Mouse (Mus musculus) forebrain, embryonic 14.5 days (tissue): ENCODE results near the gene Frmd4a. TPM values are rescaled to one million over a fixed set of nuclear protein-coding genes. Genes with fewer than 3 reads are reported as not detected.

Experiments used
- ATAC-seq: fragments of 200-750 bp; cut with Nextera tagmentation; 2 replicates; pipeline ENCODE4 v1.8.0; 2017; ENCODE audit warnings: mild to moderate bottlenecking, moderate library complexity
- DNase-seq: peaks from one replicate; pipeline ENCODE4 v3.0.0-alpha.2; 2015; ENCODE audit warnings: low spot score
- H3K27ac ChIP-seq: fragments of 300-500 bp; sonication (generic); 2 replicates; pipeline ENCODE4 v1.5.1; 2014; ENCODE audit warnings: low read depth, mild to moderate bottlenecking, control low read depth, low read length, moderate library complexity
- H3K27me3 ChIP-seq: fragments of 300-500 bp; sonication (generic); replicated peaks from 2 replicates; pipeline ENCODE4 v1.6.1; 2014; ENCODE audit warnings: low read length, control low read depth, mixed read lengths; ENCODE audit not compliant: control insufficient read depth, insufficient read depth
- H3K36me3 ChIP-seq: fragments of 300-500 bp; sonication (generic); 2 replicates; pipeline ENCODE4 v1.6.1; 2014; ENCODE audit warnings: low read length, control low read depth; ENCODE audit not compliant: control insufficient read depth, insufficient read depth
- H3K4me1 ChIP-seq: fragments of 300-500 bp; sonication (generic); 2 replicates; pipeline ENCODE4 v1.6.1; 2014; ENCODE audit warnings: antibody characterized with exemption, low read length, control low read depth; ENCODE audit not compliant: control insufficient read depth, insufficient read depth
- H3K4me2 ChIP-seq: fragments of 300-500 bp; sonication (generic); 2 replicates; pipeline ENCODE4 v1.6.1; 2014; ENCODE audit warnings: mild to moderate bottlenecking, control low read depth, low read length
- H3K4me3 ChIP-seq: fragments of 300-500 bp; sonication (generic); 2 replicates; pipeline ENCODE4 v1.5.1; 2014; ENCODE audit warnings: low read depth, low read length, control low read depth
- H3K9ac ChIP-seq: fragments of 300-500 bp; sonication (generic); 2 replicates; pipeline ENCODE4 v1.6.1; 2014; ENCODE audit warnings: mild to moderate bottlenecking, low read length, control low read depth, moderate library complexity
- H3K9me3 ChIP-seq: fragments of 300-500 bp; sonication (generic); replicated peaks from 2 replicates; pipeline ENCODE4 v1.6.1; 2016; ENCODE audit warnings: low read length, control low read depth, mixed read lengths; ENCODE audit not compliant: control insufficient read depth
- WGBS: fragments of 180-500 bp; shearing (Covaris S2); extraction: QIAGEN DNeasy Blood & Tissue Kit; methylation state at CpG from one replicate; pipeline ENCODE4 v1.1.7; 2014; 5-methylcytosine and 5-hydroxymethylcytosine counted together
- polyA plus RNA-seq: library from polyadenylated mRNA; unstranded; fragments of >200 nt; fragmentation: Nextera tagmentation; extraction: Ambion mirVana; gene quantifications from 2 replicates; pipeline ENCODE4 v1.2.1, GENCODE M21; 2014

The Frmd4a gene
- polyA plus RNA-seq, 1 experiment from 2014 or later = 36.9 TPM

DNA sequence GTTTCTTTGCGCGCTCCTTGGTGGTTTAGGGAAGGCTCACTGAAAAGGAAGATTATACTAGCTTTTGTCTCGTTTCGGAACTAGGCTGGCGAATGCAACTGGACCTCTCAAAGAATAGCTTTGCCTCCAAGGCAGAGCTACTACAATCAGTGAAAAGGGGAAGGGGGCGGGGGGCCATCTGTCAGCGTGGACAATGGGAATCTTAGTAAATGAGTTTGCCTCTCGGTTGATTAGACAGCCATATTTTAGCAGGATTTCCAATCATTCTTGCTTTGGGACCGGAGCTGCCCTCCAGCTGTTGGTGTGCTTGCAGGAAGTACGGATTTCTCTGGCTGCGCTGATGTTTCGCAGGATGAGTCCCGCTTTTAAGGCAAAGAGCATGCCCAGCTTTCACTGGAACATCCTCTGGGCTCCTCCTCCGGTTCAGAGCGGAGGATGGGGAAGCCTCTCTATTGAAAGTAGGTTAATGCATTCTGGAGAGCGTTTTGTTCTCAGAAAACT, 135.7 kb downstream of the Frmd4a start:
- ATAC-seq = peak; percentile 62
- 1% methylated on average over 16 of the region's 16 CpGs for WGBS
- peak overlapping the region; percentile 61 for H3K9ac ChIP-seq
- peaks cover 22% of the 10 kb centered on the region for H3K4me1 ChIP-seq
- no peaks in the 10 kb centered on the region for H3K9me3 ChIP-seq
- no peaks in the 10 kb centered on the region for H3K36me3 ChIP-seq
- DNase-seq = peak; percentile 73
- peak overlapping the region; percentile 77 for H3K27ac ChIP-seq
- no peaks in the 10 kb centered on the region for H3K27me3 ChIP-seq
- peak overlapping the region; percentile 68 for H3K4me2 ChIP-seq
- peak overlapping the region; percentile 35 for H3K4me3 ChIP-seq

DNA sequence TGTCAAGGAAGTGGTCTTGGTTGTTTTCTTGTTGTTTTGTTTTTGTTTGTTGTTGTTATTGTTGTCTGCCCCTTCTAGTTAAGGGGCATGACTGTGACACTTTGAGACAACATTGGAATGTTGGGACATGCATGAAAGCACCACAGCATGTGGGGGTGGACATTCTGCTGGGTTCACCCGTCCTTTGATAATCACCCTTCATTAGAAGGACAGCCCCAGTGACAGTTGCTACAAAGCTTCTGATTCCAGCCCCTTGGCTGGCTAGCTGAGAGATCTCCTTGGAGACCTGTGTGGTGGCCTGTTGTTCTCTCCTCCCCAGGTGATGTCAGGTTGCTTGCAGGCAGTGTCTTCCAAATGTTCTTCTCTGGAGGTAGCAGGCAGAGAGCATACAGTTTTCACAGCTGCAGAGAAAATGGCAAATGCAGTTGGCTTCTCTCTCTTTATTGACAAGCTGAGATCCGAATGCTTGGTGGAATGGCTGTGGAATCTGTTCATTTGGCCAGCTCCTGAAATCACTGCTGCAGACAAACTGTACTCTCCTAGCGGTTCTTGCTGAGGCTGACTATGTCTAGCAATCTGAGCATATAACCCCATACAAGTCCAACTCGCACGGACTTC, 136.6 kb downstream of the Frmd4a start:
- DNase-seq (peak; percentile 40), ATAC-seq (no peak)
- no peaks in the 10 kb centered on the region for H3K9me3 ChIP-seq
- WGBS = 48% methylated on average over 5 of the region's 5 CpGs
- H3K36me3 ChIP-seq = no peaks in the 10 kb centered on the region
- H3K4me2 ChIP-seq = peak overlapping the region; percentile 68
- peak overlapping the region; percentile 71; the same call in 1 of the 2 replicates for H3K27ac ChIP-seq
- H3K27me3 ChIP-seq = no peaks in the 10 kb centered on the region
- peaks cover 22% of the 10 kb centered on the region for H3K4me1 ChIP-seq
- peak overlapping the region; percentile 51 for H3K9ac ChIP-seq
- H3K4me3 ChIP-seq = peak overlapping the region; percentile 35

DNA sequence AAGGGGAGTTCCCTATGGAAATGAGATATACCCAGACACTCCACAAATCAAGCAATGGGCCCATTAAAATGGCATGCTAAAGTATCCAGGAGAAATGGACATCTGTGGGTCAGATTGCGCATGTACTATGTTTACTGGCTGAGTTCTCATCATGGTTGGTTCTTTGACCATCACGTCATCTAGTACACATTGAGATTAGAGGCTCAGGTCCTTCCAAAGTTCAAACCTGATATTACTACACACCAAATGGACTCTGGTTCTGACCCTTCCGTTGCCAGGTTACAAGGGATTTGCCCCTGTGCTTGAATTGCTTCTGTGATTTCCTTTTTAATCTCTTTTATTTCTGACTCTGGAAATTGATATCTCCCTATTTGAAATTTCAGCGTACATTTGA, 137.1 kb downstream of the Frmd4a start:
- DNase-seq = no peak
- peak overlapping the region; percentile 51 for H3K9ac ChIP-seq
- H3K9me3 ChIP-seq = no peaks in the 10 kb centered on the region
- WGBS = 83% methylated on average over 4 of the region's 4 CpGs
- no peaks in the 10 kb centered on the region for H3K27me3 ChIP-seq
- ATAC-seq = no peak
- H3K4me1 ChIP-seq = peaks cover 22% of the 10 kb centered on the region
- H3K4me2 ChIP-seq = peak overlapping the region; percentile 68
- peak overlapping the region; percentile 35 for H3K4me3 ChIP-seq
- H3K36me3 ChIP-seq = no peaks in the 10 kb centered on the region
- 0 out of 2 replicates have a peak overlapping the region, but pooled peaks have one; percentile 71 for H3K27ac ChIP-seq

GRCm38 (mm10) chr2:4155406-4155805, 137.9 kb downstream of the Frmd4a start:
- H3K9me3 ChIP-seq = no peaks in the 10 kb centered on the region
- no peak overlapping the region for H3K4me3 ChIP-seq
- H3K9ac ChIP-seq = no peak overlapping the region
- H3K36me3 ChIP-seq = no peaks in the 10 kb centered on the region
- H3K27ac ChIP-seq = no peak overlapping the region
- DNase-seq = peak; percentile 47
- peaks cover 22% of the 10 kb centered on the region for H3K4me1 ChIP-seq
- H3K4me2 ChIP-seq = peak overlapping the region; percentile 68
- ATAC-seq = peak; percentile 7; the same call in 1 of the 2 replicates
- H3K27me3 ChIP-seq = no peaks in the 10 kb centered on the region

DNA sequence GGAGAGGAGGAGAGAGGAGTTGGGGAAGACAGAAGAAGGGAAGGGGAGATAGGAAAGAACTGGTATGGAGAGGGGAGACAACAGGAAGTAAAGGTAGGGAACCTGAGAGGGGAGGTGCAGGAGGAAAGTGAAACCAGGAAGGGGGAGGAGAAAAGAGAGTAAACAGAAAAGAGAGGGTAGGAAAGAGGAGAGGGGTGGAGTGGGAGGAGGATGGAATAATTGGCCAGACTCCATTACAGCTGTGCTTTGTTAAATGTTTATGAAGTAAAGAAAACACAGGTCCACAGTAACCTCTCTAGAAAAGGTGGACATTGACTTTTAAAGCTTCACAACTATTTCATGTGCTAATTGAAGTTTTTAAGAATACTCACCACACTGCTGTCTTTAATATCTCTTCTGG, 139.0 kb downstream of the Frmd4a start:
- peaks cover 22% of the 10 kb centered on the region for H3K4me1 ChIP-seq
- ATAC-seq = no peak
- no peak overlapping the region for H3K27ac ChIP-seq

DNA sequence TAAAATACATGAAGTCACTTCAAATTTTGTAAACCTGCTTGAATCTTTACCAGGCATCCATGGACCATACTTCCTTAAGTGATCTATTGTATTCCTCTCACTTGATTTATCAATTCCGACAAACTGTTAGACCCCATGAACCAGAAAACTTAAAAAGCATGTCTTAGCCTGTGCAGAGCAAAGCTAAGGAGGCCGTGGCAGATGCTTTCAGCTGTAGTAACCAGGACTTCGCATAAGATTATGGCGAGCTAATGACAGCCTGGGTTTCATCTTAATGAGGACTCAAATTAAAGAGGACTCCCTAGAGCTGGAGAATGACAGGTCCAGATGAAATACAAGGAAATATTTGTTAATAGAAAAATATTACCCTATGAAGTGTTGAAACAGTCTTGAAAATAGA, 139.9 kb downstream of the Frmd4a start:
- Histone ChIP-seq H3K36me3 (no peaks in the 10 kb centered on the region), H3K9ac (no peak overlapping the region), H3K4me1 (peaks cover 21% of the 10 kb centered on the region), H3K4me3 (no peak overlapping the region), H3K4me2 (no peak overlapping the region), H3K9me3 (no peaks in the 10 kb centered on the region), H3K27ac (no peak overlapping the region), H3K27me3 (no peaks in the 10 kb centered on the region)
- 63% methylated on average over 4 of the region's 4 CpGs for WGBS
- ATAC-seq (no peak), DNase-seq (no peak)

More for the DNA sequence above, 139.0 kb downstream of the Frmd4a start:
- Histone ChIP-seq H3K4me3 (no peak overlapping the region), H3K27me3 (no peaks in the 10 kb centered on the region), H3K9me3 (no peaks in the 10 kb centered on the region), H3K4me2 (no peak overlapping the region), H3K9ac (no peak overlapping the region), H3K36me3 (no peaks in the 10 kb centered on the region)
- DNase-seq = no peak

DNA sequence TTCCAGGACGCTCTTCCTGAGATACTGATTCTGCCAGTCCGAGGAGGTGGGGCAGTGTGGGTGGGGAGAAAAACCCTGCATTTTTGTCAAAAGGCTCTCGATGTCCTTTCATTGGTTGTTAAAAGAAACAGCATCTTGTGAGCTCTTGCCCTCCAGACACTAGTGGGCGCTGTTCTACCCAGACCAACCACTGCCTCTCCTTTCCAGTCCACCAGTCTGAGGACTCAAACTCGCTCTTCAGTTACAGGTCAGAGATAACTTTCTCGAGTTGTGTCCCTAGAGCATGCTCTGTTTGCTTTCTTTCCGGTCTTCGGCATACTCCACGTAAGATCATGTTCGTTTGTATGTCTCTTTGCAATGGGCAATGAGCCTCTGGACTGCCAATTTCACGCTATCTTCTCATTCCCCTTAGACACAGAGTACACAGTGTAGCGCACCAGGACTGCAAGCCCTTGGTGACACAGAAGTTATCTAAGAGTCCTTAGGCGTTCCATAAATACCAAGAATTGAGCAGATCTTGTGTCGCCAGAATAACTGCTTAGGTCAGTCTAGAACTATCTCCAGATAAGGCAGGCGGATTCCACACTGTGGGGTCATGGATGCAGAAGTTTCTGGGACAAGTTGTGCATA, 142.2 kb downstream of the Frmd4a start:
- Histone ChIP-seq H3K9me3 (no peaks in the 10 kb centered on the region), H3K27me3 (no peaks in the 10 kb centered on the region), H3K4me3 (no peak overlapping the region), H3K9ac (no peak overlapping the region), H3K27ac (no peak overlapping the region), H3K36me3 (no peaks in the 10 kb centered on the region), H3K4me2 (no peak overlapping the region), H3K4me1 (peaks cover 10% of the 10 kb centered on the region)
- ATAC-seq (no peak), DNase-seq (no peak)
- WGBS = 82% methylated on average over 15 of the region's 15 CpGs

DNA sequence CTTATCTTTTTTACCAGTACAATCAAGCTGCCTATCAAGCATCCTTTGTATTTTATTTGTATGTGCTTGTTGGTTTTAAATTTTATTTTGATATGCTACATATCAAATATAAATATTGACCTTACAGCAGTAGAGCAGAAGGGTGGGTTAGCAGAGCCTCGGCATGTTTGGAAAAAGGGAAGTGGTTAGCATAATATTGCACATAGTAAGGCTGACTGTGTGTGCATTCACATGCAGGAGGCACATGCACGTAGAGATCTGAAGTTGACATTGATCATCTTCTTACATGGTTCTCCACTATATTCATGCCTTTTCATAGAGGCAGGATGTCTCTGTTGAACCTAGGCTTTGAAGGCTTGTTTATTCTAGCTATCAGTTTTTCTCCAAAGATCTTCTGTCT, 148.7 kb downstream of the Frmd4a start:
- WGBS = 92% methylated on average over 2 of the region's 2 CpGs
- Histone ChIP-seq H3K4me1 (peaks cover 9% of the 10 kb centered on the region; the same call in 1 of the 2 replicates), H3K9ac (no peak overlapping the region), H3K4me2 (no peak overlapping the region), H3K36me3 (no peaks in the 10 kb centered on the region), H3K4me3 (no peak overlapping the region), H3K9me3 (no peaks in the 10 kb centered on the region), H3K27ac (no peak overlapping the region), H3K27me3 (no peaks in the 10 kb centered on the region)
- DNase-seq = no peak
- no peak for ATAC-seq

GRCm38 (mm10) chr2:4167131-4167530, 149.6 kb downstream of the Frmd4a start:
- H3K9ac ChIP-seq = no peak overlapping the region
- no peaks in the 10 kb centered on the region for H3K36me3 ChIP-seq
- H3K27ac ChIP-seq = no peak overlapping the region
- H3K4me3 ChIP-seq = no peak overlapping the region
- H3K4me2 ChIP-seq = no peak overlapping the region
- H3K4me1 ChIP-seq = peaks cover 9% of the 10 kb centered on the region; the same call in 1 of the 2 replicates
- DNase-seq (no peak), ATAC-seq (no peak)
- WGBS = 94% methylated on average over 6 of the region's 6 CpGs
- H3K27me3 ChIP-seq = no peaks in the 10 kb centered on the region
- no peaks in the 10 kb centered on the region for H3K9me3 ChIP-seq
